Mouse (Mus musculus) heart, postnatal 36 days (tissue): ENCODE measurements around the gene Polq. TPM values are rescaled to one million over a fixed set of nuclear protein-coding genes. Genes with fewer than 3 reads are reported as not detected.
"Not testable (repeated sequence)": the region's sequence is repeated elsewhere in the genome, so short reads cannot be mapped to it uniquely, and the experiment has no call there.

Source experiments
- DNase-seq, 2 experiments: peaks; one replicate each; pipeline ENCODE4 v3.0.0; 2021 to 2022
- intact Hi-C: fragments of 180-260 bp; cut with DNase I; formaldehyde crosslinking; loops from one replicate; pipeline ENCODE4 v1.15.1; 2025
- total RNA-seq, 2 experiments: library from RNA; stranded (reverse); gene quantifications; 2 replicates each; pipeline ENCODE4 v1.2.3; 2021

Gene Polq
- total RNA-seq, 2 experiments from 2014 or later: 2.1 to 3.0 TPM

DNA sequence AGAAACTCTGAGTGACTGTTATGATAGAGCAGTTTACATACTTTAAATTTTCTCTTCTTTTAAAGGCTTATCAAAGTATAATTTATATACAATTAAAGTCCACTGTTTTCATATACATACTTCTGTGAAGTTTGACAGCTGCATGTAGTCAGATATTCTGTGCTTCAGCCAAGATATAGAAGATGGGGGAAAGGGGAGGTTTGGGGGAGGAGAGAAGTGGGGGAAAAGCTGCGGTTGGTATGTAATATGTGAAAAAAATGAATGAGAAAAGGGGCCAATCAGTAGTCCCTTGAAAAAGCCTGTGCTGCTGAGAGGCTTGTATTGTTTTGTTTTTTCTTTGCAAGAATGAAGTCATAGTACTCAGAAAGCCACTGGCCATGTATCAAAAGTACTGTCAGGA is 78.1 kb downstream of the Polq start:
- intact Hi-C loops: no loop called here
- no peak for DNase-seq

DNA sequence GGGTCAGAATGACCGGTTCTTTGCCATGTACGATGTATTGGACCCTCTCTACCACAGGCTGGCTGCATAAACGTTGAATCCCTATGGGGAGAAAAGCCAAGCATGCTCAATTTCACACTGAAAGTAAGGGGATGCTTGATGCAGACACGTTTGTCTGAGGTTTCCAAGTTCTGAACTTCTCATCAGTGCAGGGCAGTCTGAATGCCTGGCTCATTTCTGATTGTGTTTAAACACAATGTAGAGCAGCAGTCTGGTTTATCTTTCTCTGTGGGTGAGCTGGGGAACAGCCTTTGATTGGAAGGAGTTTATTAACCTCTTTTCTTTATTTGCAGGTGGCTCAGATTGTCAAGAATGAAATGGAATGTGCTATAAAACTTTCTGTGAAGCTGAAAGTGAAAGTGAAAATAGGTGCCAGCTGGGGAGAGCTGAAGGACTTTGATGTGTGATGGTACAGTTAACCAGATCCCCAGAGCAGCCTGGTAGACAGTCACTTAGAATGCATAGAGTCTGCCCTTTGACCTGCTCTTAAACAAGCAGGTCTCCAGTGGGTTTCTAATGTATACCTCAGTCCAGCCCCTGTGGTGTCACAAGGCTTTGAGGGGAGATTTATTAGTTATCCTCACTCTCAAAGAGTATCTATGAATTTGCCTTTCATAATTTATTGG is 82.7 kb downstream of the Polq start:
- intact Hi-C loops: no loop called here
- DNase-seq: no peak

DNA sequence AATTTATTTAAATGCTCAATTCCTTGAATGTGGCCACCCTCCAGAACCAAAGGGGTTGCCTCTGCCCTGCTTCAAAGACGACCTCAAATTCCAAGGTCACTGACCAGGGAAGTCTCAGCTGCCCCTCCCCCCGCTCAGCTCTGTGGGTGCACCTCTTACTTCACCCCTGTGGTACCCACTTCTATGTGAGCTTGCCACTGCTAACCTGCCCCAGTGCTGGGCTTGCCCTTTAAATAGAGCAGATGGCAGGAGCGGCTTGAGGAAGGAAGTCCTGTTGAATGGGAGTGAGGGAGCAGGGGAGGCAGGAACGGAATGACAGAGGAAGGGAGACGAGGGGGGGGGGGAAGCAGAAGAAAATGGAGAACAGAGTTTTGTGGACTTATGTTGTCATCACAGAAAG is 97.2 kb downstream of the Polq start:
- intact Hi-C loops: loop anchor here (1.0 to 10.0 kb wide), 3 partner anchors 575 to 839 kb away; no protein-coding TSS in a partner anchor
- no peak for DNase-seq

DNA sequence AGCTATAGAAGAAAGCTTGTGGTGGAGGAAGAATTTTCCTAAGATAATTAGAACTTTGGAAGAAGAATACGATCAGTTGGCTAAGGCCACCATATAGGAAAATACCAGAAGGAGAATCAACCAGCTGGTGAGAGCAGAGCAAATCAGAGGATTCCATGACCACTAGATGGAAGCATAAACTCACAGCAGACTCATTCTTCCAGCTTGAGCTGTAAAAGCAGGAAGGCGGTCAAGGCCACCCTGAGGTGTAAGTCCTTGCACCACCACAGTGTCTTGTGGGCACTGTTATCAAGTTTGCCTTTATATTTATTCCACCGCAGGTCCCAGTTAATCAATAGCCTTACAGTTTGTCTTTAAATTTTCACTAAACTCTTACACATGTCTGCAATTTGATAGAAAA is 97.7 kb downstream of the Polq start:
- peak; percentile 4 to 9 for DNase-seq
- intact Hi-C loops: loop anchor here (1.0 to 10.0 kb wide), 3 partner anchors 574 to 838 kb away; no protein-coding TSS in a partner anchor

DNA sequence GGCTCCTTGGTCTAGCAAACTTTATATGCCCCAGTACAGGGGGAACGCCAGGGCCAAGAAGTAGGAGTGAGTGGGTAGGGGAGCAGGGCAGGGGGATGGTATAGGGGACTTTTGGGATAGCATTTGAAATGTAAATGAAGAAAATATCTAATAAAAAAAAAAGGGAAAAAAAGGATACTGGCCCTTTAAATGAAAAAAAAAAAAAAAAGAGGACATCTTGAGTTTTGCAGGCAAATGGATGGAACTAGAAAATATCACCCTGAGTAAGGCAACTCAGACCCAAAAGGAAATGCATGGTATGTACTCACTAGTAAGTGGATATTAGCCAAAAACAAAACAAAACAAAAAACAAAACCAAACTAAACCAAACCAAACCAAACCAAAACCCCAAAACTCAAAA is 113.6 kb downstream of the Polq start:
- intact Hi-C loops, DNase-seq: not testable (repeated sequence)

Other genes with a start within 250 kb of the Polq start
- 1 to 10 TPM; 1.4 to 2.8 TPM for gene Slc15a2, start 226.8 kb upstream of the Polq start, total RNA-seq
- gene Iqcb1, start 183.4 kb upstream of the Polq start, total RNA-seq: 10 to 100 TPM; 14.3 to 15.2 TPM
- gene Eaf2, start 136.8 kb upstream of the Polq start, total RNA-seq: under 1 TPM; 0.54 to 0.78 TPM
- gene Golgb1, start 136.6 kb upstream of the Polq start, total RNA-seq: 10 to 100 TPM; 45.5 to 46.8 TPM
- gene Hcls1, start 76.8 kb upstream of the Polq start, total RNA-seq: 10 to 100 TPM in 1 of 2 experiments, 1 to 10 TPM in 1; 8.2 to 10.8 TPM
- gene Fbxo40, start 21.3 kb upstream of the Polq start, total RNA-seq: 100 to 1,000 TPM; 159 to 206 TPM